Mouse (Mus musculus) midbrain, embryonic 10.5 days (tissue): ENCODE measurements around the gene Bad. TPM values are rescaled to one million over a fixed set of nuclear protein-coding genes. Genes with fewer than 3 reads are reported as not detected.

ENCODE experiments used
- DNase-seq: peaks from one replicate; pipeline ENCODE4 v3.0.0-alpha.2; 2017; ENCODE audit warnings: low spot score
- H3K27ac ChIP-seq: fragments of 300-500 bp; sonication (generic); replicated peaks from 2 replicates; pipeline ENCODE4 v1.5.1; 2016; ENCODE audit warnings: mild to moderate bottlenecking
- H3K27me3 ChIP-seq: fragments of 300-500 bp; sonication (generic); 2 replicates; pipeline ENCODE4 v1.6.1; 2016; ENCODE audit warnings: low read depth, mild to moderate bottlenecking; ENCODE audit not compliant: poor library complexity, severe bottlenecking
- H3K36me3 ChIP-seq: fragments of 300-500 bp; sonication (generic); 2 replicates; pipeline ENCODE4 v1.6.1; 2016; ENCODE audit warnings: mild to moderate bottlenecking, moderate library complexity
- H3K4me1 ChIP-seq: fragments of 300-500 bp; sonication (generic); 2 replicates; pipeline ENCODE4 v1.6.1; 2016
- H3K4me3 ChIP-seq: fragments of 300-500 bp; sonication (generic); 2 replicates; pipeline ENCODE4 v1.5.1; 2016; ENCODE audit warnings: mild to moderate bottlenecking, moderate library complexity
- H3K9me3 ChIP-seq: fragments of 300-500 bp; sonication (generic); replicated peaks from 2 replicates; pipeline ENCODE4 v1.6.1; 2016; ENCODE audit warnings: mild to moderate bottlenecking
- WGBS: fragments of 180-500 bp; shearing (Covaris S2); methylation state at CpG from one replicate; pipeline ENCODE4 v1.1.7; 2016; 5-methylcytosine and 5-hydroxymethylcytosine counted together
- polyA plus RNA-seq: library from polyadenylated mRNA; unstranded; fragments of >200 nt; fragmentation: Nextera tagmentation; extraction: Ambion mirVana; gene quantifications from 2 replicates; pipeline ENCODE4 v1.2.1, GENCODE M21; 2016

The Bad gene
- polyA plus RNA-seq, 1 experiment from 2014 or later: 69.8 TPM

DNA sequence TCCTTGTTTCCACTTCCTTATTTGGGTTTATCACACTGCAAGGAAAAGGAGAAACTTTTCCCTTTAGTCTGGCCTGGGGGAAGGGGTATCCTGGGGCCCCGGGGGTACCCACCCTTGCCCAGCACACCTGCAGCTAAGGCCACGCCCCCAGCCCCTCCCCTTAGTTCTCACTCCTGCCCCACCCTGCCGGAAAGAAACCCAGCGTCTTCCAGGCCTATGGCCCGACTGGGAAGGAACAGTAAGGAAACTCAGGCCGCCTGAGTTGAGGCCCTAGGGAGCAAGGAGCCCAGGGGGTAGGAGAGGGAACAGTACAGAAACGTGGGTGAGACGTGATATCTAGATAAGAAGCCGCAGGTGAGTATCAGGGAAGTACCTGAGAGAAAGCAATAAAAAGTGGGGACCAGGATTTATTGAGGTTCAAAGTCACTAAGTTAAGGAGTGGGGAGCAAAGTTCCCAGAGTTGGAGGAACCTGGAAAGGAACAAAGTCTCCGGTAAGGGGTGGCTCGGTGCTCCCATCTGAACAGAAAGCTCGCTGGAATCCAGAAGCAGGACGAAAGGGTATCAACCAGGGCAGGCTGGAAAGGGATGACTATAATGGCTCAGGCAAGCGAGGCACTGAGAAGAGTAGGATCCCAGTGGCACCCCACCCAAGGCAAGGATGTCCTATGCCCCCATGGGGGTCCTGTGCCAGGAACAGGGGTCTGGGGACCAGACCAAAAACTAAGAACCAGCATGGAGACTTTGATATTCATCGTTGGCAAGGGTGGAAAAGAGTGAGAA is 27.0 kb downstream of the Bad start:
- Histone ChIP-seq H3K4me1 (peaks cover 44% of the 10 kb centered on the region), H3K27ac (peak overlapping the region; percentile 82), H3K36me3 (peaks cover 18% of the 10 kb centered on the region), H3K4me3 (peak overlapping the region; percentile 64), H3K9me3 (no peaks in the 10 kb centered on the region), H3K27me3 (peaks cover 60% of the 10 kb centered on the region)
- WGBS: 13% methylated on average over 15 of the region's 15 CpGs
- DNase-seq: no peak

DNA sequence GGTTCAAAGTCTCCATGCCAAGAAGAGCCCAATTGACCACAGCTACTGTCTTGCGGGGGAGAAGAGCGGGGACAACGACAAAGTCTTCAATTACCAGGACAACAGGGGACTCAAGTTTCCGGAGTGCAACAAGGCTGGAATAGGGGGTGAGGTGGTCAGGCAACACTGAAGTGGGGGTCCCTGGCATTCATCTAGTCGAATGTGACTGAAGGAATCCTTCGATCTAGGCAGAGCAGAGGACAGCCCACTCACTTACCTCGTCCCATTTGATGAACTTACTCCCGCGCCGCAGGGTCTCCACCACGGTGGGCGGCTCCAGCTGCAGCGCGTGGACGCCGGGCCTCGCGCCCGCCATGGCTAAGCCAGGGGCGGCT is 27.6 kb downstream of the Bad start:
- DNase-seq: no peak
- peak overlapping the region; percentile 82 for H3K27ac ChIP-seq

DNA sequence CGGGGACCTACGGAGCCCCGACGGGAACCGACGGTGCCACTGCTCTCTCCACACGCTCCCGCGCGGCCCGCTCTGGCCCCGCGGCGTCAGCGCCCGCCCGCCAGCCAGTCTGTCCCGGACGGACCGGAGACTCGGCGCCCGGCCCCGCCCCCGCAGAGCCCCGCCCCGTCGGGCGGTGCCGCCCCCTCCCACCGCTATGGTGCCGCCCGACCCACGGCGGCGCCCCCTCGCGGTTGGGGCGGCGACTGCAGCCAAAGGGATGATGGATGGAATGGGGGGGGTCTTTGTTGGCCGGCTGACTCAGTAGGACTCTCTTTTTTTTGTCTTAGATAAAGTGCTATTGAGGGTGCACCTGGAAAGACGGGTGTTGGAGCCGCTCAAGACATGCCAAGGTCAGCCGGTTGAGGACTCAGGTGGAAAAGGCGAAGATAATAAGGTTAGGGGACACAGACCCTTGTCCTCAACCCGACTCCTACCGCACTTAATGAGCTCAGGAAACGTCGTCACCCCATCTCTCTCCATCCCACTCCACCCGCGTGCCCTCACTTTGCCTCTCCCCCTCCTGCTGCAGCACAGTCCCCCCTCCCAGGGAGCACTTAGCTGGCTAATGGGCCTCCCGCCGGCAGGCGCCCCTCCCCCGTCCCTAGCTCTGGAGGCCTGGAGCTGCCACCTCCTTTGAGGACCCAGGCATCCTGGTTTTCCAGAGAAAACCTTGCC is 28.2 kb downstream of the Bad start:
- Histone ChIP-seq H3K36me3 (peaks cover 10% of the 10 kb centered on the region), H3K4me1 (peaks cover 51% of the 10 kb centered on the region), H3K4me3 (peak overlapping the region; percentile 64), H3K27me3 (peaks cover 60% of the 10 kb centered on the region), H3K9me3 (no peaks in the 10 kb centered on the region), H3K27ac (peak overlapping the region; percentile 82)
- 2% methylated on average over 44 of the region's 55 CpGs for WGBS
- peak; percentile 73 for DNase-seq

More for the DNA sequence above, 27.6 kb downstream of the Bad start:
- Histone ChIP-seq H3K4me3 (peak overlapping the region; percentile 64), H3K9me3 (no peaks in the 10 kb centered on the region), H3K4me1 (peaks cover 50% of the 10 kb centered on the region), H3K36me3 (peaks cover 15% of the 10 kb centered on the region), H3K27me3 (peaks cover 60% of the 10 kb centered on the region)
- under 1% methylated on average over 20 of the region's 20 CpGs for WGBS

DNA sequence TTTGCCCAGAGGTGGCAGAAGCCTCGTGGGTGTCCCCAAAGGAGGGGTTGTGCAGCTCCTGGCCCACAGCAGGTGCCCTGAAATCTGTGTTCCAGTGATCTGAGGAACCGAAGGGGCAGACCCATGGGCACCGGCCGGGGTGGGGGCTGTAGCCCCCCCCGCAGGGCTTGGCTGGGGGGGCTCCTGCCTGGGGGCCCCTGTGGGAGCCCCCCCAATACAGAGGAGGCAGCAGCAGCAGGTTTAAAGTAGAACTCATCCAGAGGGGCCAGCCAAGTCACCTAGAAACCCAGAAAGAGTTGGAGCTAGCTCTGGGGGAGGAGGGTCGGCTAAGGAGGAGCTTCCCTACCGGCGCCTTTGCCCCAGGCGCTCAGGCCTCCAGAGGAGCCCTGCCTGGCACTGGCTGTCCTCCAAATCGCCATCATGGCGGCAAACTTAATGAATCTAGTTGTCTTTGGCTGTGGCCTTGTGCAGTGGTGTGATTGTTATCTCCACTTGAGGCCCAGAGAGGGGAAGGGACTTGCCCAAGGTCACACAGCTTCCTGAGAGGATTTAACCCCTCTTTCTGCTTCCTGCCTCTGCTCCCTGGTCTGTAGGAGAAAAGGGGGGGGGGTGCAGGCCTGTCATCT is 28.9 kb downstream of the Bad start:
- H3K27me3 ChIP-seq: peaks cover 60% of the 10 kb centered on the region
- peak overlapping the region; percentile 82 for H3K27ac ChIP-seq

DNA sequence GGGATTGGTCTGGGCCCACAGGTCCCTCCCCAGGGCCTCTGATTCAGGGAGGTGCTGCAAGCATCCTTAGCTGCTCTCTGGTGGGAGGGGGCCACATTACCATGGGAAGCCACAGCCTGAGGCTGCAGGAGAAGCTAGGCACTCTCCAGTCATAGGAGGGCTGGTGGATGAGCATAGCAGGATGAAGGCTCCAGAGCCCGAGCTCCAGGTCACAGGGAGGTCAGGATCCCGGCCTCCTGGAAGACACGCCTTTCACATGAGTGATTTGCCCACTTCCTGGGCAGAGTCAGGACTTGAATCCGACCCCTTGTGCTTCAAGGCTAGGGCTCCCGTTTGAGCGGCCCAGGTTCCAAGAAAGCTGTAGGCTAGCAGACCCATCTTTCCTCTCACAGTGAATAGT is 30.0 kb downstream of the Bad start:
- H3K4me1 ChIP-seq: peaks cover 61% of the 10 kb centered on the region
- no peaks in the 10 kb centered on the region for H3K9me3 ChIP-seq
- H3K27ac ChIP-seq: 0 out of 2 replicates have a peak overlapping the region, but pooled peaks have one; percentile 2
- H3K4me3 ChIP-seq: no peak overlapping the region
- H3K36me3 ChIP-seq: peaks cover 5% of the 10 kb centered on the region
- H3K27me3 ChIP-seq: peaks cover 60% of the 10 kb centered on the region
- DNase-seq: no peak
- WGBS: 56% methylated on average over 6 of the region's 6 CpGs

More for the DNA sequence above, 28.9 kb downstream of the Bad start:
- H3K4me1 ChIP-seq: peaks cover 51% of the 10 kb centered on the region
- H3K36me3 ChIP-seq: peaks cover 2% of the 10 kb centered on the region
- H3K4me3 ChIP-seq: peak overlapping the region; percentile 64
- DNase-seq: no peak
- 23% methylated on average over 11 of the region's 11 CpGs for WGBS
- no peaks in the 10 kb centered on the region for H3K9me3 ChIP-seq

DNA sequence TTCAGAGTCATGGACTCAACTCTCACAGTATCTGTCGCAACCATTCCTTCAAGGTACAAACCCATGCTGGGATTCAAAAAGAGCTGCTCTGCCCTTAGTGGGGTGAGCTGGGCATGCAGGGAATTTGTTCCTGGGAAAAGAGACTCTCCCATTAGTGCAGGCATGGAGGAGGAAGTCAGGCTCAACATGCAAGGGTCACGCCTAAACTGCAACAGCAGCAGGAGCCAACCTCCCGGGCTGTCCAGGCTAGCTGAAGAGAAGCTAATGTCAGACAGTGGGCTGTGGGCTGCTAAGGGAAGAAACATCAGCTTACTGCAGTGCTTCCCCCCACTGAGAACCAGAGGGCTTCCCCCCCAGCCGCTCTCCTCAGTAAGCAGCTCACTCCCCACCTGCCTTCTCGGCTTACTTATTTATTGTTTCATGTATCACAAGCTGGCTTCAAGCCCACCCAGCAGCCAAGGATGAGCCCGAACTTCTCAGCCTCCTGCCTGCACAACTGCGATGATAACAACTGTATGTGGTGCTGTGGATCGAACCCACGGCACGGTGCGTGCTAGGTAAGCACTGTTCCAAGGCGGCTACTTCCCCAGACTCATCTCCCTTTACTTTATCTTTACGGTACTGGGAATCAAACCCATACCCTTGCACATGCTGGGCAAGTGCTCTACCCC is 30.7 kb downstream of the Bad start:
- H3K4me1 ChIP-seq: peaks cover 69% of the 10 kb centered on the region
- 80% methylated on average over 13 of the region's 13 CpGs for WGBS

DNA sequence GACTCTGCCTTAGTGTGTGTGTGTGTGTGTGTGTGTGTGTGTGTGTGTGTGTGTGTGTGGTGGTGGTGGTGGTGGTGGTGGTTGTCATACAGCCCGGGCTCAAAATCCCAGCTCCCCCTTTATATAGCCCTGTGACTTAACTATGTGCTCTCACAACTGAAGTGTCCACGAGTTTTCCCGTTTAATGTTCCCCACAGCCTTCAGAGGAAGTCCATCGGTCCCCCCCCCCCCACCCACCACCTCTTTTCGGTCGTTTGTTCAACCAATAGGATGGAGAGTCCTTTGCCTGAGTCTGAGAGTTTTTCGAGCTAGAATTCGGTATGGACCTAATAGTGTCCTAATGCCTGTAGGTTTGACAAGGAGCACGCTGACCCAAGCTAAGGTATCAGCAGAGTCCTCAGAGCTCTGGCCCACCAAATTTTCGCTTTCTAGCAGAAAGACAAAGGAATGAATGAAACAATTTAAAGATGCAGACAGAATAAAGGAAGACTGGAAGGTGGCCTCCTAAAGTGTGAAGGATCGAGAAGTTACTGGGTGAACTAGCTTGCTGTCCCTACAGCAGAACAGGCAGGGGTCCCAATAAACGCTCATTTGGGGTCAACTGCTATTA is 32.0 kb downstream of the Bad start:
- H3K4me1 ChIP-seq: peaks cover 73% of the 10 kb centered on the region
- peaks cover 42% of the 10 kb centered on the region for H3K27me3 ChIP-seq
- H3K36me3 ChIP-seq: peaks cover 25% of the 10 kb centered on the region
- WGBS: 36% methylated on average over 12 of the region's 12 CpGs
- no peaks in the 10 kb centered on the region for H3K9me3 ChIP-seq
- peak overlapping the region; percentile 95 for H3K27ac ChIP-seq
- no peak for DNase-seq
- H3K4me3 ChIP-seq: peak overlapping the region; percentile 95

More for the DNA sequence above, 30.7 kb downstream of the Bad start:
- no peaks in the 10 kb centered on the region for H3K9me3 ChIP-seq
- no peak for DNase-seq
- peaks cover 55% of the 10 kb centered on the region for H3K27me3 ChIP-seq
- H3K27ac ChIP-seq: no peak overlapping the region
- H3K4me3 ChIP-seq: 0 out of 2 replicates have a peak overlapping the region, but pooled peaks have one; percentile 9
- peaks cover 12% of the 10 kb centered on the region for H3K36me3 ChIP-seq

DNA sequence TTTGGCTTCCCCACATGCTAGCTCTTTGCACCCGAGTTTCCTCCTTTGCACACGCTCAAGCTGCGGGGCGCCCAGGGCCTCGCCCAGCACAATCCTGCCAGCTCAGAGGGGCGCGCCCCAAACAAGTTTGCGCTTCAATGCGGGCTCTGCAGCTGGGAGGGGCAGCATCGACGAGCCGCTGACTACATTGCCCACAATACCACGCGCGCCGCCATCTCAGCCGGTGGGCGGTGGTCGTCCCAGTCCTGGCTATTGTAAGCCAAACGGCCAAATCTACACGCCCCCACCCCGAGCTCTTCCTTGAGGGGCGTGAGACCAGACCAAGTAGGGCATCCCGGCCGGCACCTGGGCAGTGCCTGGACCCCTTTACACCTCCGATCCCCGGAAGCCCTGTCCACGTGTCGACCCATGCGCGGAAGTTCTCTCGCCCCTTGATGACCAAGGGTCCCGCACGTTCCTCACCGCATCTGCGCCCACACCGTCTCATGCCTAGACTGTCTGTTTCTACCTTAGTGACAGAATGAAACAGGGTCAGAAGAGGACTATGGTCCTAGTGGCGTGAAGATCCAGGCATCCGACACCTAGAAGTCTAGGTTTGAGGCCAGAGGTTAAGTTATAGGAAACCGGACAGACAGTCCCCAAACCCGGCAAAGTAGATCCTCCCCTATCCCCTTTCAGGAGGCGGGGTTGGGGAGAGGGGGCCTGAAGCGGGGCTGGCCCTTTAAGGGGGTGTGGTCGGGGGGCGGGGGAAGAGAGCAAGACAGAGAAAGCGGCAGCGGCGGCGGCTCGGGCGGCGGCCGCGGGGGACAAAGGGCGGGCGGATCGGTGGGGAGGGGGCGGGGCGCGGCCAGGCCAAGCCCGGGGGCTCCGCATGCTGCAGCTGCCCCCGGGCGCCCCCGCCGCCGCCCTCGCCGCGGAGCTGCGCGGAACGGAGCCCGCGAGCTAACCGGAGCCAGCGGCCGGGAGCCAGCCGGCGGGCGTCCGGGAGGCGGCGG is 32.8 kb downstream of the Bad start, which contains the start of gene Ppp1r14b:
TSS of gene Ppp1r14b (plus strand) at position 758 of the 995 bp plus-strand sequence.
- peak; percentile 93 for DNase-seq
- Histone ChIP-seq H3K4me3 (peak within 1 kb of the TSS; percentile 95), H3K27me3 (peaks cover 33% of the 10 kb centered on the region), H3K36me3 (peaks cover 27% of the 10 kb centered on the region), H3K4me1 (peaks cover 73% of the 10 kb centered on the region), H3K27ac (peak within 1 kb of the TSS; percentile 95), H3K9me3 (no peaks in the 10 kb centered on the region)
- WGBS: under 1% methylated on average over 82 of the region's 84 CpGs

- 0% methylated on average over 16 of the region's 16 CpGs for WGBS
- peaks cover 21% of the 10 kb centered on the region for H3K27me3 ChIP-seq
- H3K36me3 ChIP-seq: peaks cover 27% of the 10 kb centered on the region
- peak within 1 kb of the TSS; percentile 95 for H3K27ac ChIP-seq
- H3K4me3 ChIP-seq: peak within 1 kb of the TSS; percentile 95
- peaks cover 68% of the 10 kb centered on the region for H3K4me1 ChIP-seq
- DNase-seq: peak; percentile 78
- H3K9me3 ChIP-seq: no peaks in the 10 kb centered on the region
Measured at GRCm38 (mm10) chr19:6975537-6976521, 34.2 kb downstream of the Bad start, which contains the start of gene Plcb3. TSS of gene Plcb3 (minus strand) at chr19:6976470.
